Mouse (Mus musculus) limb, embryonic 15.5 days (tissue): ENCODE data around the gene Olfr639. TPM values are rescaled to one million over a fixed set of nuclear protein-coding genes. Genes with fewer than 3 reads are reported as not detected.

Experiments
- ATAC-seq: fragments of 200-750 bp; cut with Nextera tagmentation; 2 replicates; pipeline ENCODE4 v1.8.0; 2017; ENCODE audit warnings: low read depth, moderate TSS enrichment; ENCODE audit not compliant: insufficient number of reproducible peaks, low FRiP score, low TSS enrichment
- H3K27ac ChIP-seq: fragments of 300-500 bp; sonication (generic); 2 replicates; pipeline ENCODE4 v1.5.1; 2015; ENCODE audit warnings: moderate library complexity, mild to moderate bottlenecking, inconsistent platforms
- H3K27me3 ChIP-seq: fragments of 300-500 bp; sonication (generic); 2 replicates; pipeline ENCODE4 v1.6.1; 2015; ENCODE audit warnings: inconsistent platforms
- H3K36me3 ChIP-seq: fragments of 300-500 bp; sonication (generic); 2 replicates; pipeline ENCODE4 v1.6.1; 2015; ENCODE audit warnings: inconsistent platforms
- H3K4me1 ChIP-seq: fragments of 300-500 bp; sonication (generic); 2 replicates; pipeline ENCODE4 v1.6.1; 2015; ENCODE audit warnings: inconsistent platforms
- H3K4me2 ChIP-seq: fragments of 300-500 bp; sonication (generic); 2 replicates; pipeline ENCODE4 v1.6.1; 2015; ENCODE audit warnings: mild to moderate bottlenecking, inconsistent platforms
- H3K4me3 ChIP-seq: fragments of 300-500 bp; sonication (generic); 2 replicates; pipeline ENCODE4 v1.5.1; 2015; ENCODE audit warnings: mild to moderate bottlenecking, inconsistent platforms
- H3K9ac ChIP-seq: fragments of 300-500 bp; sonication (generic); 2 replicates; pipeline ENCODE4 v1.6.1; 2015; ENCODE audit warnings: inconsistent platforms
- H3K9me3 ChIP-seq: fragments of 300-500 bp; sonication (generic); 2 replicates; pipeline ENCODE4 v1.6.1; 2016; ENCODE audit warnings: inconsistent platforms
- WGBS: fragments of 180-500 bp; shearing (Covaris S2); methylation state at CpG from one replicate; pipeline ENCODE4 v1.1.7; 2015; 5-methylcytosine and 5-hydroxymethylcytosine counted together
- polyA plus RNA-seq: library from polyadenylated mRNA; unstranded; fragments of >200 nt; fragmentation: Nextera tagmentation; extraction: Ambion mirVana; gene quantifications from 2 replicates; pipeline ENCODE4 v1.2.1, GENCODE M21; 2015

The Olfr639 gene
- polyA plus RNA-seq: not detected in 2 replicates

GRCm38 (mm10) chr7:104017203-104017602 lies at the start of gene Olfr639:
Gene Olfr639 (minus strand): TSS chr7:104017303.
- ATAC-seq: no peak
- Histone ChIP-seq H3K36me3 (no peaks in the 10 kb centered on the region), H3K4me2 (no peak within 1 kb of the TSS), H3K27me3 (no peaks in the 10 kb centered on the region), H3K27ac (no peak within 1 kb of the TSS), H3K9me3 (no peaks in the 10 kb centered on the region), H3K9ac (no peak within 1 kb of the TSS), H3K4me1 (no peaks in the 10 kb centered on the region), H3K4me3 (no peak within 1 kb of the TSS)

- no peak for ATAC-seq
- Histone ChIP-seq H3K4me2 (no peak within 1 kb of the TSS), H3K9ac (no peak within 1 kb of the TSS), H3K9me3 (no peaks in the 10 kb centered on the region), H3K27ac (no peak within 1 kb of the TSS), H3K27me3 (no peaks in the 10 kb centered on the region), H3K4me1 (no peaks in the 10 kb centered on the region), H3K4me3 (no peak within 1 kb of the TSS), H3K36me3 (no peaks in the 10 kb centered on the region)
- WGBS: 51% methylated on average over 2 of the region's 2 CpGs
Measured at GRCm38 (mm10) chr7:104061345-104061744, 44.2 kb upstream of the Olfr639 start, which contains the start of gene 4930516K23Rik. Gene 4930516K23Rik (minus strand): TSS chr7:104061445.

GRCm38 (mm10) chr7:104059215-104059614 lies 42.1 kb upstream of the Olfr639 start:
- Histone ChIP-seq H3K9ac (no peak overlapping the region), H3K27ac (no peak overlapping the region), H3K4me3 (no peak overlapping the region), H3K4me1 (no peaks in the 10 kb centered on the region), H3K27me3 (no peaks in the 10 kb centered on the region), H3K9me3 (no peaks in the 10 kb centered on the region), H3K36me3 (no peaks in the 10 kb centered on the region), H3K4me2 (no peak overlapping the region)
- WGBS: 84% methylated on average over 1 of the region's 1 CpGs
- ATAC-seq: no peak

GRCm38 (mm10) chr7:104052566-104052965 lies 35.5 kb upstream of the Olfr639 start, which contains the start of gene Olfr642:
Gene Olfr642 (minus strand): TSS chr7:104052666.
- no peak for ATAC-seq

GRCm38 (mm10) chr7:104050745-104051144 lies 33.6 kb upstream of the Olfr639 start:
- no peaks in the 10 kb centered on the region for H3K36me3 ChIP-seq
- WGBS: 89% methylated on average over 4 of the region's 4 CpGs
- H3K9ac ChIP-seq: no peak overlapping the region
- H3K4me3 ChIP-seq: no peak overlapping the region
- no peak for ATAC-seq
- no peaks in the 10 kb centered on the region for H3K27me3 ChIP-seq
- H3K9me3 ChIP-seq: no peaks in the 10 kb centered on the region
- H3K4me1 ChIP-seq: no peaks in the 10 kb centered on the region
- no peak overlapping the region for H3K27ac ChIP-seq
- H3K4me2 ChIP-seq: no peak overlapping the region

More at GRCm38 (mm10) chr7:104052566-104052965, 35.5 kb upstream of the Olfr639 start, which contains the start of gene Olfr642:
- Histone ChIP-seq H3K27me3 (no peaks in the 10 kb centered on the region), H3K27ac (no peak within 1 kb of the TSS), H3K4me2 (no peak within 1 kb of the TSS), H3K9me3 (no peaks in the 10 kb centered on the region), H3K4me3 (no peak within 1 kb of the TSS), H3K4me1 (no peaks in the 10 kb centered on the region), H3K9ac (no peak within 1 kb of the TSS), H3K36me3 (no peaks in the 10 kb centered on the region)
- 63% methylated on average over 1 of the region's 1 CpGs for WGBS

GRCm38 (mm10) chr7:104035145-104035544 lies 18.0 kb upstream of the Olfr639 start, which contains the start of gene Olfr641:
Gene Olfr641 (plus strand): TSS chr7:104035445.
- WGBS: 60% methylated on average over 1 of the region's 1 CpGs
- ATAC-seq: no peak
- Histone ChIP-seq H3K27ac (no peak within 1 kb of the TSS), H3K27me3 (no peaks in the 10 kb centered on the region), H3K4me3 (no peak within 1 kb of the TSS), H3K9ac (no peak within 1 kb of the TSS), H3K36me3 (no peaks in the 10 kb centered on the region), H3K4me2 (no peak within 1 kb of the TSS), H3K4me1 (no peaks in the 10 kb centered on the region), H3K9me3 (no peaks in the 10 kb centered on the region)

GRCm38 (mm10) chr7:104026978-104027377 lies 9.9 kb upstream of the Olfr639 start:
- H3K36me3 ChIP-seq: no peaks in the 10 kb centered on the region
- H3K4me2 ChIP-seq: no peak overlapping the region
- no peak for ATAC-seq
- no peaks in the 10 kb centered on the region for H3K9me3 ChIP-seq
- no peak overlapping the region for H3K27ac ChIP-seq
- no peak overlapping the region for H3K9ac ChIP-seq
- H3K27me3 ChIP-seq: no peaks in the 10 kb centered on the region
- H3K4me3 ChIP-seq: no peak overlapping the region
- no peaks in the 10 kb centered on the region for H3K4me1 ChIP-seq
- WGBS: 72% methylated on average over 3 of the region's 3 CpGs

GRCm38 (mm10) chr7:104025473-104025872 lies 8.4 kb upstream of the Olfr639 start, which contains the start of gene Olfr640:
Gene Olfr640 (minus strand): TSS chr7:104025573.
- Histone ChIP-seq H3K4me3 (no peak within 1 kb of the TSS), H3K4me2 (no peak within 1 kb of the TSS), H3K36me3 (no peaks in the 10 kb centered on the region), H3K9me3 (no peaks in the 10 kb centered on the region), H3K27me3 (no peaks in the 10 kb centered on the region), H3K4me1 (no peaks in the 10 kb centered on the region), H3K9ac (no peak within 1 kb of the TSS), H3K27ac (no peak within 1 kb of the TSS)
- 82% methylated on average over 6 of the region's 6 CpGs for WGBS
- no peak for ATAC-seq

- H3K4me1 ChIP-seq: no peaks in the 10 kb centered on the region
- H3K4me2 ChIP-seq: no peak overlapping the region
- no peak overlapping the region for H3K27ac ChIP-seq
- H3K4me3 ChIP-seq: no peak overlapping the region
- 90% methylated on average over 6 of the region's 6 CpGs for WGBS
- H3K9me3 ChIP-seq: no peaks in the 10 kb centered on the region
- ATAC-seq: no peak
- no peaks in the 10 kb centered on the region for H3K36me3 ChIP-seq
- no peak overlapping the region for H3K9ac ChIP-seq
- no peaks in the 10 kb centered on the region for H3K27me3 ChIP-seq
Measured at GRCm38 (mm10) chr7:104021651-104022050, 4.5 kb upstream of the Olfr639 start.

- Histone ChIP-seq H3K4me3 (no peak overlapping the region), H3K27ac (no peak overlapping the region), H3K4me1 (no peaks in the 10 kb centered on the region), H3K27me3 (no peaks in the 10 kb centered on the region), H3K9me3 (no peaks in the 10 kb centered on the region), H3K9ac (no peak overlapping the region), H3K36me3 (no peaks in the 10 kb centered on the region), H3K4me2 (no peak overlapping the region)
- WGBS: 82% methylated on average over 1 of the region's 1 CpGs
- ATAC-seq: no peak
Measured at GRCm38 (mm10) chr7:104018953-104019352, 1.9 kb upstream of the Olfr639 start.

- no peaks in the 10 kb centered on the region for H3K27me3 ChIP-seq
- no peaks in the 10 kb centered on the region for H3K9me3 ChIP-seq
- no peaks in the 10 kb centered on the region for H3K4me1 ChIP-seq
- no peak for ATAC-seq
- H3K36me3 ChIP-seq: no peaks in the 10 kb centered on the region
- no peak overlapping the region for H3K4me2 ChIP-seq
- H3K4me3 ChIP-seq: no peak overlapping the region
- no peak overlapping the region for H3K27ac ChIP-seq
- no peak overlapping the region for H3K9ac ChIP-seq
Measured at GRCm38 (mm10) chr7:103999124-103999523, 18.0 kb downstream of the Olfr639 start.

GRCm38 (mm10) chr7:103998446-103998845 lies 18.7 kb downstream of the Olfr639 start, which contains the start of gene Olfr638:
Gene Olfr638 (plus strand): TSS chr7:103998746.
- Histone ChIP-seq H3K4me2 (no peak within 1 kb of the TSS), H3K36me3 (no peaks in the 10 kb centered on the region), H3K9me3 (no peaks in the 10 kb centered on the region), H3K4me3 (no peak within 1 kb of the TSS), H3K9ac (no peak within 1 kb of the TSS), H3K27me3 (no peaks in the 10 kb centered on the region), H3K4me1 (no peaks in the 10 kb centered on the region), H3K27ac (no peak within 1 kb of the TSS)
- ATAC-seq: no peak

- no peak overlapping the region for H3K4me3 ChIP-seq
- no peak overlapping the region for H3K9ac ChIP-seq
- no peaks in the 10 kb centered on the region for H3K27me3 ChIP-seq
- H3K36me3 ChIP-seq: no peaks in the 10 kb centered on the region
- no peaks in the 10 kb centered on the region for H3K4me1 ChIP-seq
- no peak for ATAC-seq
- H3K4me2 ChIP-seq: no peak overlapping the region
- WGBS: 63% methylated on average over 1 of the region's 1 CpGs
- no peak overlapping the region for H3K27ac ChIP-seq
- no peaks in the 10 kb centered on the region for H3K9me3 ChIP-seq
Measured at GRCm38 (mm10) chr7:103971782-103972181, 45.3 kb downstream of the Olfr639 start.
